Mouse (Mus musculus): ENCODE measurements around the gene Jph2.

The Jph2 gene

DNA sequence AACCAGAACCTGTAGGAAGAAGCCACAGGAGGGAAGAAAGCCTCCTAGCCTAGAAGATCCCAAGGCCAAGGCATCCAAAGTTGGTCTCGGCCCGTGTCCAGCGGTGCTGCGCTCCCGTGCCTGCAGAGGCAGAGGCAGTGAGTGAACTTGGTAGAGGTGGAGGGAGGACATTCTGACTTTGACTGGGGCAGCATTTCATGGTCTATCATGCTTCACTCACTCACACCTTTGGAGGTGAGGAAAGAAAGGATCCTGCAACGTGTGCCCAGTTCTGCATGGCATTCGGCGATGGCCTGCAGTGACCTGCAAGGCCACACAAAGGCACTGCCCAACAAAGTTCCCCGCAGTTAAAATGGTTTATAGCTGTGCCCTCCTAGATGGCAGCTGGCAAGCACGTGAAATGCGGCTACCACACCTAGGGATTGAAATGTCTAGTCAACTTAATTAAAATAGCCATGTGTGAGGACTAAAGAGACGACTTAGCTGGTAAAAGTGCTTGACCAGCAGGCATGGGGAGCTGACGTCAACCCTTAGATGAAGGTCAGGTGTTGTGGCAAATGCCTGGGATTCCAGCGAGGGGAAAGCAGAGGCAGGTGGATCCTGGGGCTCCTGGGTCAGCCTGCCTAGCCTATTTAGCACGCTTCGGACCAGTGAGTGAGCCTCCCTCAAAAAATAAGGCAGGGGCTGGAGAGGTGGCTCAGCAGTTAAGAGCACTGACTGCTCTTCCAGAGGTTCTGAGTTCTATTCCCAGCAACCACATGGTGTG is 36.8 kb downstream of the Jph2 start:
- no peak for DNase-seq

DNA sequence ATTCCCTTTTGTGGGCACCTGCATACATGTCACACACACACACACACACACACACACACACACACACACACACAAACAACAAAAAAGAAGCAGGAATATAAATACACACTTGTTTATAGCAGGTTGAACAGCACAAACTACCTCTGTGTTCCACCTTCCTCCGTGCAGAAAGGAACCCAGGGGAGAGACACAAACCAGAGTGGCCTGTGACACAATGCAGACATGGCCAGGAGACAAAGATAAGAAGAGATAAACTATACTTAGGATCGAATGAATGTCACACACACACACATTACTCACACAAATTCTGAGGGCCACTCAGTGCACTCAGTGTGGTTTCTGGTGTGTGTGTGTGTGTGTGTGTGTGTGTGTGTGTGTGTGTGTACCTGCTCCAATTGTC is 38.5 kb downstream of the Jph2 start:
- DNase-seq: no peak

DNA sequence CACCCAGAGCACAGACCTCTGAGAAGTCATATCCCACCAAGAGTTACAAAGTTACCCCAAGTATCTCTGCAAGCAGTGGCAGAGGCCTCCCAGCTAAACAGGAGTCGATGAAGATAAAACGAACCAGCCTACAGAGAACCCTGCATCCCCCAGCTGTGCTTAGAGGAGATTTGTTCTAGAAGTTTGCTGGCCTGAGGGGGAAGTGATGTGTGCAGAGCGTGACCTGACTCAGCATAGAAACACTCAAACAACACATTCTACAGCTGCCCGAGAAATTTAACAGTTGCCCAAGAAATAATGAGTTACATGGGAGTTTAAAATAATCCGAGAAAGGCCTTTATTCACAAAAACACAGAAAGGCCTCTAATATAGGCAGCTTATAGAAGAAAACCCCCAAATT is 39.1 kb downstream of the Jph2 start:
- no peak for DNase-seq

DNA sequence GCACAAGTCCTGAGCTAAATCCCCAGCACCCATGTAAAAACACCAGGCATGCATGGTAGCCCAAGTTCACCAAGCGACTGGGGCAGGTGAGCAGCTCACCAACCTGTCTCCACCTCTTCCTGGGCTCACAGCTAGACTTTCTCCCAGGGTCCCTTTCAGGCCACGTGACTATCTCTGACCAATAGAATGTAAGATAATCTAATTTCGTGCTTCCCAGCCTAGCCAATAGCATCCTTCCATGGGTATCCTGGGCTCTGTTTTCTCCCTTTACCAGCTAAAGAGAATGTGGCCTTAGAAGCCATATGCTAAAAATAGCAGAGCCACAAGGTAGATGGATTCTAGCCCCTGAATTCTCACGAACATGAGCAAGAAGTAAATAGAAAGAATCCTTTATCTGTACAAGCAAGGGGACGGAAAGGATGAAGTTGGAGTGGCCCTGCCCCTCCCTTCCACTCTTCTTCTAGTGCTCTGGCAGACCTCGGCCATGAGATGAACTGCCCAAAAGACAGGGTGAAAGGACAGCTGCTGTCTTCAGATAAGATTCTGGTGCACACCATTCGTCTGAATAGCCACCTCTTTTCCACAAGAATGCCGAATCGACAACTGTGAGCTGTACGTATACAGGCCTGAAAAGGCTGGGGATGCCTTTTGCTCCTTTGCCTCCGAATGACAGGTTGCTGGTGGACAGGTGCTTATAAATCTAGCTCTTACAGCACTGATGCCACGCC is 41.5 kb downstream of the Jph2 start:
- DNase-seq: no peak

DNA sequence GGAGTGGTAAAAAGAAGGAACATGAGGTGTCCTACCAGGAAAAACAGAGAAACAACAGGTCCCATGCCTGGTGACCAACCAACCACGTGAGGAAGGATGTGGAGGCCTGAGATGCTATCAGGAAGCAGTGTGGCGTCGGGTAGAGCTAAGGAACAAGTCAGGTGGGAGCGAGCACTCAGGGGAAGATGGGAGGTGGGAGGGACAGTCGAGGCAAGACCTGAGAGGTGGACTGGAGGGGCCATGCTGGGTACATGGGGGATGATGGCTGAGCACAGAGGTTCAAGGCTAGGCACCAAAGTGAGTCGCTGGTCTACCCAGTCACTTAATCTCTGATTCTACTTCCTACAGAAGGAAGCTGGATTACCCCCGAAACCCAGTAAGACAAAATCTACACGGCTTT is 42.1 kb downstream of the Jph2 start:
- no peak for DNase-seq

DNA sequence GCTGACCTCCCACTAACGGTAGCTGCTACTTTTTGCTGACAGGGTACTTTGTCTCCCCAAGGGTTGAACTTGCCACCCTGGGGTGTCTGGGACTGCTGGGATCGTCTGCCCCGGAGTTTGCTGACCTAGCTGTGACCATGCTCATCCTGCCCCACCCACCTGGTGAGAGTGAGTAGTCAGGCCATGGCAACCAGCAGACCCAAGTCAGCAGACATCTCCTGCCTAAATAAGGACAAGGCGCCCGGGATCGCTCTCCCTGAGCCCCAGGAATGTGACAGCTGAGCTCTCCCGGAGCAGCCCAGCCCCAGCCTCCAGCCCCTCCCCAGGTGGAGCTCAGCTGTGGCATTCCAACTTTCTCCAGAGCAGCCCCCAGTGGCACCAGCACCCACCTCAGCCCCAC is 44.1 kb downstream of the Jph2 start:
- no peak for DNase-seq

DNA sequence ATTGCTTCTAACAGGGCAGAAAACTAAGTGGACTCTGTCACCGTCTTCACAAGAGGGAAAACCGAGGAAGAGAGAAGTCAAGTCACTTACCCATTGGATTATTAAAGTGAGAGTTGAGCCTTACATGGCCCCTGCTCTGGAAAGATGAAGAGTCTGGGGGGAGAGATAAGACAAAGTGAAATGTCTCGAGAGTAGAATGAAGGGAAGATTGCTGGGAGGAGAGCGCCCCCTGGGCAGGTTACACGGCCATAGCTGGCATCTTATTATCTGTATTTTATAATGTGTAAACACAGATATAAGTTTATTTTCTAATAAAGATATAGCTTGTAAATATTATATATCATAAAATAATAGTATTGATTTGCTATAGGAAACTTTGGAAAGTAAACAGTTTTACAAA is 47.4 kb downstream of the Jph2 start:
- no peak for DNase-seq

DNA sequence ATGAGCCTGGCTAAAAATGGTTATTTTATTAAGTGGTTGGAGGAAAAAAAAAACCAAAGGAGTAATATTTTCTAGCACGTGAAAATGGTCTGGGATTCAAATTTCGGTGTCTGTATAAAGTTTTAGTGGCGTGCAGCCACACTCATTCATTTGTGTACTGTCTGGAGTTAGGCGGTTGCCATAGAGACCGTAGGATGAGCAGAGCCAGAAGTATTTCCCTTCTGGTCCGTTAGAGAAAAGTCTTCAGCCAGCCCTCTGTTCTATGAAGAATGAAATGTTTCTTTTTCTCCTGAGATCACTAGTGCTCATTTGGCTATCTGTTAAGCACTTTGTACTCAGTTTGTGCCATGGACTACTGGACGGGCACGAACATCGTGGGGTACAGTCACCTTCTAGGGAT is 48.4 kb downstream of the Jph2 start:
- DNase-seq: no peak

DNA sequence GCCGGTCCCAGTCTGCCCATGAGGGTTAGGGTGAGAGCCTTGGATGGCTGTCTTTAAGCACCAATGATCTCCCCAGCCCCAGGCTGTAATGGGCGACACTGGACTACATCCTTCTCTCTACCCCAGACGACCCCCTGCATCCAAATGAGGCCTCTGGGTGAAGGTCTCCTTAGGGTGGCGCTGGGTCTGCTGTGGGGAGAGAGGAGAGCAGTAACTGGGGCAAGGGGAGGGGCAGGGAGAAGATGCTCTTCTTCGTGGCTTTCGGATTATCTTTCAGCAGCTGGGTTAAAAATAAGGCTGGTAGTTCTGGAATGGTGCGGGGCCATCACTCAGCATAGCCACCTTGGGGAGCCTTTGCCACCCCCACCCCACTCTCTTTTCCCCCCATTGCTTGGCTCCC is 49.1 kb downstream of the Jph2 start:
- no peak for DNase-seq

DNA sequence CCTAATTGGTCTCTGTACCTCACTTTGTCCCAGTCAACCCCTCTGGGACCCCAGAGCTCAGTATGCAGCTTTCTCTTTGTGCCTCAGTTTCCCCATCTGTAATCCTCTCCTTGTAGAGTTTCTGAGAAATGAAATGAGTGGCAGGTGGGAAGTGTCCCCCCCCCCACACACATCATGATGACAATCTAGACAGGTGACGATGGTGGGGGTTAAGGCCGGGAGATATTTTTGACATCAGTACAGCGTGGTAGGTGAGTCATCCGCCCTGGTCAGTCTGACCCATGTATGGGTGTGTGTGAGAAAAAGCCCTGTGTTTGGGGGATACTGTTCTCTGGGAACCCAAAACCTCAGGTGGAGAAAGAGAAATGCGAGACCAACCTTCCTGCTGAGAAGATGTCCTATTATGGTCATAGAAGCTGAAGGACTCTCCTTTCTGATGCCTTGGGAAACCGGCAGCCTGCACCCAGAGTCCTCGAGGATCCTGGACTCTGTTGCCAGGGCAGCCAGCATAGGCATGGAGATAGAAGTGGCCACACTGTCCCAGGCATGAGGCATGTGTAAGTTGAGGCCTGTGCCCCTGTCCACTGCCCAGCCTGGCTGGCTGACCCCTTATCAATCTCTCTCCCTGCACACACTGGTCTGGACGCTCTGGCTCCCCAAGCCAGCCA is 50.1 kb downstream of the Jph2 start:
- DNase-seq: no peak

DNA sequence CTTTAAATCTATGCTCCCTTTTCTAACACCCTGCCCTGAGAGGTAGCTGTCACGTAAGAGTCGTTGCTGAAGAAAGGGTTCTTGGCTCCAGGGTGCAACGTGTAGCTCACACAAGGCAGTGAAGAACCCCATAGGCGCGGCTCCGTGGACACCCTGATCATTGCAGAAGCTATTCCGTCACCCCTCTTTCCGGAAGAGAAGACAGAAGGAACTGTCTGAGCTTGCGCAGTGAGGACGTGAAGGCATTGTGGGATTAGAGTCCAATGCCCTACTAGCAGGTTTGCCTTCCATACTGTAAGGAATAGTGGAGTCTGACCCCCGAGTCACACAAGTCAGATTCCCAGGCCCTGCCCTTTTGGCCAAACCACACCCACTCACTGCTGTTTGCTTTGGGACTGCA is 51.3 kb downstream of the Jph2 start:
- DNase-seq: no peak

DNA sequence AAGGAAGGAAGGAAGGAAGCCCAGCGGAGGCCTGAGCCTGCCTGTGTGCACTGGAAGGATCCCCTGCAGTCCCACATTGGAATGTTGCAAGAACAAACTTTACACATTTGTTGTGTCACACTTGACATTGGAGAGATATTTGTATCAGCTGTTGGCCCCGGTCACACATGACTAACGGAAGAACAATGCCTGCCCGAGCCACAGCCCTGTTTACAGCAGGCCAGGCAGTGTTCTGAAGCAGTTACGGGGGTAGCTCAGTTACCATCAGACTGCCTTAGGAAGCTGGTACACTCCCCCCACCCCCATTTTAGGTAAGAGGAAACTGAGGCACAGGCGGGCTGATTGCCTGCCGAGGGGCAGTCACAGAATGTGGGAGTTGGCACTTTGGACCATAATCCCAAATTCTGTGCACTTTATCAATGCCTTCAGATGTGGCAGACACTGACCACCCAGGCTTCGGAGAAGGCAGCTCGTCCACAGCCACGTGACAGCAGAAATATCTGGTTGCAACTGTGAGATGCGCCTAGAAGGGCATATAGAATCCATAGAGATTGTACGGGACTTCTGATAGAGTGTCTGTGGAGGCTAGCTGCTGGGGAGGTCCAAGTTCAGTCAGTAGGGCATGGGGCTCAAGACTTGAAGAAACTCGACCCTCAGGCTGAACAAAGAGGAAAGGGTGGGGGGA is 52.7 kb downstream of the Jph2 start:
- DNase-seq: no peak

DNA sequence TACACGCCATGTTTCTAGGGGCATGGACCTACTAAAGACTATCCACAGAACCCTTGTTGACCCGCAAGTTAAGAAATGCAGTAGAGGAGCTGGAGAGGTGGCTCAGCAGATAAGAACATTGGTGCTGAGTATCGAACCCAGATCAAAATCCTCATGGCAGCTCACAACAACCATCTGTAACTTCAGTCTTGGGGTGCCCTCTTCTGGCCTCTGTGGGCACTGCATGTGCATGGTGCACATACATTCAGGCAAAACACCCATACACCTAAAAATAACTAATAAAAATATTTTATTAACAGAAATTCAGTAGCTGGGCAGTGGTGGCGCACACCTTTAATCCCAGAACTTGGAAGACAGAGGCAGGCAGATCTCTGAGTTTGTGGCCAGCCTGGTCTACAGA is 54.1 kb downstream of the Jph2 start:
- peak; percentile 66 for DNase-seq

DNA sequence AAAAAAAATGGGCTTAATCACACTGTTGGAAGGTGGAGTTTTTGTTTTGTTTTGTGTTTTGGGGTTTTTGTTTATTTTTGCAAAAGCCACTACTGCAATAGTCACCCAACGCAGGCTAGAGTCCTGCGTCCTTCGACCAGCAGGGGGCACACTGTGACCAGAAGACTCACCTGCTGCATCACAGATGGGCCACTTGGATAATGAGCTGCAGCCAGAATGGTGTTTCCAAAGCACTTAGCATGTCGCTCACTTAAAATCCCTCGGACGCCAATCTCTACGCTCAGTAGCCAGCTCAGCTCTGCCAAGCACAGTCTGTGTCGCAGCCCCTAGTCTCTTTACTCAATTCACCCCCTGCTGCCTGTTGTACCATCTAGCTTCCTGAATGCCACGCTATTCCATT is 57.5 kb downstream of the Jph2 start:
- DNase-seq: peak; percentile 51

DNA sequence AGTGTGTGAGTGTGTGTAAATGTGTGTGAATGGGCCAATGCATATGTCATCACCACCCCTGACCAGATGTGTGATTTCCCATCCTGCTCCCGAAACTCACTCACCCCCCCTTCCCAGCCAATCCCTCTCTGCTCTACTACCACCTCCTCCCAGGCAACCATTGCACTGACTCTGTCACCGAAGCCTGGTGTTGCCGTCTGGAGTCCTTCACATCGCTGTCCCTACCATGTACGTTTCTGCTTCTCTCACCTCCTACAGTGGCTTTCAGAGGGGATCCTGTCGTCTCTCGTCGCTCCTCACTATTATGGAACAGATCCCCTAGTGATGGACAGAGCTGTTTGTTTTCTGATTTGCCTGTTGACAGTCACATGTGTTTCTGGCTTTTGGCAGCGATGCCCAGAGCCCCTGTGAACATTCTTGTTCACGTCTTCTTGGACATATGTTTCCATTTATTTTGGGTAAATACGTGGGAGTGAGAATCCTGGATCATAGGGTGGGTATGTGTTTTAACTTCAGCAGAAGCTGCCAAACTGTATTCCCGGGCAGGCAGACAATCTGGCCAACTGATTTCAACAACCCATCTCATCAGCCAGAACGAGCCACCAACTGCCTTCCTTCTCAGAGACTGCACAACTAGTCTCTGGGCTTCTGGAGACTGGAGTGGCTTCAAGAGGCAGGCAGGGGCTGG is 65.3 kb downstream of the Jph2 start:
- DNase-seq: no peak

DNA sequence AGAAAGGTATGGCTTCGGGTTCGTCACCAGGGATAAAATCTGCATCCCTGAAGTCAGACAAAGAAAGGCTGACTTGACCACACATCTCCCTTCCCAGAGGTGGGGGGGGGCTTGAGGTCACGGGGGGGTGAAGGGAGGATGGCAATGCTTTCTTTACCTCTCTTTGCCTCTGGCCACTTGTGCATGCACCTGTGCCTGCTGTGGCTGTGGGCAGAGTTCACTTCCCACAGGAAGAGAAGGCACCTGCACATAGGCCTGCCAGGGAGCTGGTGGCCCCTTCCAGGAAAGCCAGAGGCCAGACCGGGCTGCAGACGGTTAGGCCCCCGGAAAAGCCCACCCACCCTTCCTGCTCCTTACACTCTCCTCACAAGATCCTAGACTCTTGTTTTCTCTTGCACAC is 66.4 kb downstream of the Jph2 start:
- DNase-seq: no peak

DNA sequence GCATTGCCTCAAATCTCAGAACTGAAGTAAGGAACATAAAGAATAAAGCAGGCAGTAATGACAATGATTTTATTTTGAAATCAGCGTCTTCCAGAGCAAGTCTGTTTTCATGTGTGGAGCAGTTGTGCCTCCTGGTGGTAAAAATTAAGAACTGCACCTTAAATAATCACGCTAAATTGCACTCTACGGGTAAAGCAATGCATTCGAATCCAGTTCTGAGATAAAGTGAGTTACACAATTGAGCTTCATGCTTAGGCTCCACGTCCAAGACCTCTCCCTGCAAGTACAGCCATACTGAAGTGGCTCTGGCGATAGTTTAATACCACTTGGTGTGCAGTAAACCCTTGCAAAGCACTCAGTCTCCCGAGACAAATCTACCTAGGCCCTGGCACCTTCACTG is 67.1 kb downstream of the Jph2 start:
- DNase-seq: peak; percentile 50

DNA sequence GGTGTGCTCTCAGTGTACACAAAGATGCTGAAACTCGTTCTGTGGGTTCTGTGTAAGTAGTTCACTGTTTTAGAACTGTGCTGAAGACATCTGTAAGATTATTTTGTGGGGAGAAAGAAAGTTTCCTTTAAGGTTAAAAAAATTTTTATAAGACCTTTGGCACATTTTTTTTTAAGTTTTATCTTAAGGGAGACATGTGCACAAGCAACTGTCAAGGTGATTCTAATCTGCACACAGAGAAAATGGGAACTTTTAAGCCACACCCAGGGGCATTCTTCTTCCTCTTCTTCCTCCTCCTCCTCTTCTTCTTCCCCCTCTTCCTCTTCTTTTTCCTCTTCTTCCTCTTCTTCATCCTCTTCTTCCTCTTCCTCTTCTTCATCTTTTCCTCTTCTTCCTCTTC is 74.6 kb downstream of the Jph2 start:
- DNase-seq: no peak

DNA sequence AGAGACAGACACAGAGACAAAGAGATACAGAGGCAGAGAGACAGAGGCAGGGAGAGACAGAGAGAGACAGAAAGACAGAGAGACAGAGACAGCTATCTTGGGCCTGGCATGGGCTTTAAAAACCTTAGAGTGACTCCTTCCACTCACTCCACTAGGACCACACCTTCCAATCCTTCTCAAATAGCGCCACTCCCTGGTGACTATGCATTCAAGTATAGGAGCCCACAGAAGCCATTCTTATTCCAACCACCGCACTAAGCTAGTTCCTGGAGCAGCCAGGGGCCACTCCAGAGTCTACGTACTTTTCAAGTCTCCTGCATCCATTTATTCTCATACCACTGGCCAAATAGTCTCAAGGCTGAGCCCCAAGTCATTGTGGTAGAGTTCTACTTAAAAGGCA is 79.0 kb downstream of the Jph2 start:
- DNase-seq: no peak

DNA sequence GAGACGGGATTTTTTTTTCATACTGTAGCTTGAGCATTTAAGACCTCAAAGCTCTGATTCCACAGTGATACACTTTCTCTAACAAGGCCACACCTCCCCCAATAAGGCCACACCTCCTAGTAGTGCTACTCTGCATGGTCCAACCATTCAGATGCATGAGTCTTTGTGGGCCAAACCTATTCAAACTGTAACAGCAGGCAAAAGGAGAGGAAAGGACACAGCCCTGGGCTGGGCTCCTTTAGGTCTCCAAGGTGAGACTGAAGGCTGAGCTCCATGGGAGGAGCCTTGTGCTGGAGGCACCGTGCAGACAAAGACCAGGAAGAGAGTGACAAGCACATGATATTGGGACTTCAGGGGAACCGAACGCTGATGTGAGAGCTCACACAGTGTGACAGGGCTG is 80.5 kb downstream of the Jph2 start:
- DNase-seq: no peak

DNA sequence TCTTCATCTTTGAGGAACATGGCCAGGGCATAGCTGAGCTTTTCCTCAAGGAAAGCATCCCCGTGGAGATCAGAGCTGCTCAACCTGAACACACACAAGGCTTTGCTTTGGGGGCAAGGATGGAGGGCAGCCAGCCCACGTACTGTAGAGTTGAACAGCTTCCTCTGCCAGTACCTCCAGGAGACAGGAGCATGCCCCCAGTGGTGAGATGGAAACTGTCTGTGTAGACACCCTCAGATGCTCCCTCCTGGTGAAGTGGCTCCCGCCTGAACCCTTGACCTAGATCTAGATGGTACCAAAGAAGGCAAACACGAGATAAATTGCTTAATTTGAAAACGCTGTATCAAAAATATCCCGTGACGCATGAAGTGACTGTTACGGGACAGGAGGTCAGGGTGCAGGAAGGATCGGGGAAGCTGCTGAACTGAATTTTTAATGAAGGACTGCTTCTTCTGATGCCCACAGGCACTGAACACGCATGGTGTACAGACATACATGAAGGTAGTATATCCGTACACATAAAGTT is 87.6 kb downstream of the Jph2 start:
- DNase-seq: peak; percentile 23

DNA sequence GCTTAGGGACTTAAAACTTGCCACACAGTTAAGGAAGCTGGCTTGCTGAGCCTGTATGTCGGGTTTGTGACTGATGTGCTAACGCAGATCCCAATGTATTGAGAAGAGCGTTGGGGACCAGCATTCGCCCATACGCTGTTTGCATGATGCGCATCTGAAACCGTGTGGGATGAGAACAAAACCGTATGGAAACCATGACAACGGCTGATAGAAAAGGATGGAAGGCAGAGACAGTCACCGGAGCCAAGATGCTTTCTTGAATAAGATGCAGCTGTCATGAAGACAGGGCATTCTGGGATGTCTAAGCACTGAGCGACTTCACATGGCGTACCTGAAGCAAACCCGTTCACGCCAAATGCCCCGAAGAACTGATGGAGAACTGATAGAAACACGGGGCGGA is 88.4 kb downstream of the Jph2 start:
- no peak for DNase-seq

DNA sequence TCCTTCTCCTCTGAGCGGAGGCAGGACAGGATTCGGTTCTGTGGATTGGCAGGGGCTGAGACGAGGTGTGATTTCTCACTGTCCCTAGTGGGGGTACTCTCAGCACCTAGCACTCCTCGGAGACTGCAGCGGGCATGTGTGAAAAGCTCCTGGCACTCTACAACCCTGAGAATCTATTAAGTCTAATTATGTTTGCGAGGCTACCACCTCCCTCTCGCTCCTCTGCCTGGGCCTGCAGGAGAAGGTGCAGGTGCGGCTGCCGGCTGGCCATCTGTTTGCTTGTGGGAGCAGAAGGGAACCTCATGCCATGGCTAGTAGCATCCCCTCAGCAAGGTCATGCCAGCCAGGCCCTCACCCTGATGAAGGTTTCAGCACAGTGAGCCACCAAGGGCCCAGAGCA is 94.8 kb downstream of the Jph2 start:
- no peak for DNase-seq
